Mouse (Mus musculus): ENCODE results near the gene Sept7. TPM values are rescaled to one million over a fixed set of nuclear protein-coding genes. Genes with fewer than 3 reads are reported as not detected.
A peak's percentile ranks its signal among the peaks of the same experiment; 100 is the strongest.
"Not testable (repeated sequence)": the region's sequence is repeated elsewhere in the genome, so short reads cannot be mapped to it uniquely, and the experiment has no call there.

Sept7 gene
- polyA plus RNA-seq, 1 experiment from 2014 or later = 318 TPM

GRCm38 (mm10) chr9:25241065-25241464, 11.2 kb upstream of the Sept7 start:
- Histone ChIP-seq H3K4me1 (no peaks in the 10 kb centered on the region), H3K9ac (no peak overlapping the region), H3K36me3 (no peaks in the 10 kb centered on the region), H3K4me2 (no peak overlapping the region), H3K4me3 (replicated peaks) (no peak overlapping the region), H3K27ac (no peak overlapping the region), H3K27me3 (no peaks in the 10 kb centered on the region), H3K9me3 (replicated peaks) (no peaks in the 10 kb centered on the region)
- 82% methylated on average over 3 of the region's 3 CpGs for WGBS
- no peak for ATAC-seq (replicated peaks; ENCODE audit: low FRiP score)

DNA sequence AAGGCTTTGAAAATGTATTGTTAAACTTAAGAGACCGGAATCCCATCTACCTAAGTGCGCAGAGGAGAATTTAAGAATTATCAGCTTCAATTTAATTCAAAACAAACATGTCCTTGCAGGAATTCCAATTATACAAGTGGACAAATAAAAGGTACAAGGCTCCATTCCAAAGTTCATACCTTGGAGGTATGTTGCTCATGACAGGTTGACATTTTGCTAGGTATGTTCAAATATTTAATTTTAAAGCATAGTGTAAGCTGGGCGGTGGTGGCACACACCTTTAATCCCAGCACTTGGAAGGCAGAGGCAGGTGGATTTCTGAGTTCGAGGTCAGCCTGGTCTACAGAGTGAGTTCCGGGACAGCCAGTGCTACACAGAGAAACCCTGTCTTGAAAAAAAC, 10.5 kb upstream of the Sept7 start:
- not testable (repeated sequence) for ATAC-seq (replicated peaks; ENCODE audit: low FRiP score); H3K4me3 ChIP-seq (replicated peaks); H3K36me3 ChIP-seq; H3K27ac ChIP-seq; H3K9ac ChIP-seq; H3K4me1 ChIP-seq; H3K27me3 ChIP-seq; H3K4me2 ChIP-seq; H3K9me3 ChIP-seq (replicated peaks)
- 90% methylated on average over 5 of the region's 5 CpGs for WGBS

- Histone ChIP-seq H3K9me3 (replicated peaks) (no peaks in the 10 kb centered on the region), H3K4me2 (no peak overlapping the region), H3K4me1 (no peaks in the 10 kb centered on the region), H3K9ac (no peak overlapping the region), H3K27ac (no peak overlapping the region), H3K4me3 (replicated peaks) (no peak overlapping the region), H3K27me3 (no peaks in the 10 kb centered on the region), H3K36me3 (no peaks in the 10 kb centered on the region)
- WGBS = 91% methylated on average over 3 of the region's 3 CpGs
- no peak for ATAC-seq (replicated peaks; ENCODE audit: low FRiP score)
Measured at GRCm38 (mm10) chr9:25242266-25242665, 10.0 kb upstream of the Sept7 start.

DNA sequence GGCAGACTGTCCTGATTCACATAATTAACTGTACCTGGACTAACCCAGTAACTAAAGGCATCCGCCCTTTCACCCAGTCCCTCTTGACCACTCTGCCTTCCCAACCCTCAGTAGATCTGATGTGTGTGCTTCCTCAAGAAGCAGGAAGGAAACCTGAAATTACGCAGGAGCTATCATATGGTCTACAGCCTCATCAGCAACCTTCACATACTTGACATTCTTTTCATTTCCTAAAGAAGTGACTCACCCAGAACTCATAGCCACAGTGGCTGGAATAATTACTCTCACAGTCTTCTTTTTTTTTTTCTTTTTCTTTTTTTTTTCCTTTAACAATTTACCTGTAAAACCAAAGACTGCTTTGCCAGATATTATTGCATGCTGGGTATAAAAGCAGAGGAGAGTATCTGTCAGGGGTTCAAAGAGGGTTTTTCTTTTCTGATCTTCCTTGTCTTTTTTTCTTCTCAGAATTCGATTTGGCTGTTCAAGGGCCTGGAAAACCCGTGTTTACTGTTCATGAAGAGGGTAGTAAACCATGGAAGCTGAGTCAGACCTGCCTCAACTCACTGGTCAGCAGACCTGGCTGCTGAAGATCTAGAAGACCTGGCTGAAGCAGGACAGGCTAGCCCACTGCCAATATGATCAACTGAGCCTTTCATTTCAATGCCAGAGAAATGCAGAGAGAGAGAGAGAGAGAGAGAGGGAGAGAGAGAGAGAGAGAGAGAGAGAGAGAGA, 8.1 kb upstream of the Sept7 start:
- no peak for ATAC-seq (replicated peaks; ENCODE audit: low FRiP score)
- H3K9me3 ChIP-seq (replicated peaks) = no peaks in the 10 kb centered on the region
- no peaks in the 10 kb centered on the region for H3K4me1 ChIP-seq
- 66% methylated on average over 4 of the region's 4 CpGs for WGBS
- no peak overlapping the region for H3K27ac ChIP-seq
- no peaks in the 10 kb centered on the region for H3K36me3 ChIP-seq
- H3K27me3 ChIP-seq = no peaks in the 10 kb centered on the region
- no peak overlapping the region for H3K4me2 ChIP-seq
- no peak overlapping the region for H3K4me3 ChIP-seq (replicated peaks)
- no peak overlapping the region for H3K9ac ChIP-seq

DNA sequence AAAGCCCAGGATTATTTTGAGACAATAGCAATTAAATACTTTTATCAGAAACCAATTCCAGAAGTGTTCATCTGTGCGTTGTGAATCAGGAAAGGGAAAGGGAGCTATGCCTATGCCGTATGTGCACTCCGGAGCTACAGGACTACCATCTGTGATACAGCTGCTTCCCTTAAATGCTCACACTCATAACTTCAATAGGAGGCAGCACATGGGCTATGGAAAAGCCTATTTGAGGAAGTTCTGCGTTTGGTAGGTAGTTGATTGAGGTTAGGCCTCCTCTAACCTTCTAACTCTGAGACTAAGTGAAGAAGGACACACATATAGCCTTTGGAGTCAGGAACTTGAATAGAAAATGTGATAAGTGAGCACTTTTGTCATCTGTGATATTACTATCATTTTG, 7.1 kb upstream of the Sept7 start:
- WGBS = 87% methylated on average over 4 of the region's 4 CpGs
- no peak overlapping the region for H3K4me2 ChIP-seq
- no peak for ATAC-seq (replicated peaks; ENCODE audit: low FRiP score)
- H3K9me3 ChIP-seq (replicated peaks) = no peaks in the 10 kb centered on the region
- no peaks in the 10 kb centered on the region for H3K36me3 ChIP-seq
- no peak overlapping the region for H3K9ac ChIP-seq
- no peaks in the 10 kb centered on the region for H3K4me1 ChIP-seq
- H3K27me3 ChIP-seq = no peaks in the 10 kb centered on the region
- no peak overlapping the region for H3K27ac ChIP-seq
- no peak overlapping the region for H3K4me3 ChIP-seq (replicated peaks)

- peaks cover 2% of the 10 kb centered on the region; the same call in 1 of the 2 replicates for H3K4me1 ChIP-seq
- H3K9ac ChIP-seq = no peak overlapping the region
- whole genome bisulfite sequencing = 85% methylated on average over 3 of the region's 3 CpGs
- H3K4me2 ChIP-seq = no peak overlapping the region
- H3K9me3 ChIP-seq (replicated peaks) = no peaks in the 10 kb centered on the region
- no peak for ATAC-seq (replicated peaks; ENCODE audit: low FRiP score)
- no peaks in the 10 kb centered on the region for H3K27me3 ChIP-seq
- no peak overlapping the region for H3K4me3 ChIP-seq (replicated peaks)
- H3K27ac ChIP-seq = no peak overlapping the region
- H3K36me3 ChIP-seq = no peaks in the 10 kb centered on the region
Measured at GRCm38 (mm10) chr9:25246508-25246907, 5.7 kb upstream of the Sept7 start.

DNA sequence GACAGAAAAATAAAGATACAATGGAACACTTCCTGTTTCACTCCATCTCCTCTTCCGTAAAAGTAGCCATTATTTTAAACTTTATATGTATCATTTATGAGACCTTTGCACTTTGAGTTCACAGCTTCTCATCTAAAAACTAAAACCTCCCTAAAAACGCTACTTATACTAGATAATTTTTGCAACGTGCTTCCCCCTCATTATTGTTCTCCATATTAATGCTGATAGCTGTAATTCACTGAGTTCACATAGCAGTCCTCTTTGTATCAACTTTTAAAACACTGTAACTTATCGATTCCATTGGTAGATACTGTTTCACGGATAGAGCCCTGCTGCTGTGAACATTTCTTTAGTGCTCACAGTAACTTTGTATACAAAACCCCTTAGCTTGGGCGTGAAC, 1.1 kb upstream of the Sept7 start:
- Histone ChIP-seq H3K27ac (peak overlapping the region; percentile 99), H3K4me2 (peak overlapping the region; percentile 76), H3K36me3 (no peaks in the 10 kb centered on the region), H3K9ac (peak overlapping the region; percentile 70), H3K4me3 (replicated peaks) (peak overlapping the region; percentile 100), H3K9me3 (replicated peaks) (no peaks in the 10 kb centered on the region), H3K27me3 (no peaks in the 10 kb centered on the region), H3K4me1 (peaks cover 15% of the 10 kb centered on the region)
- ATAC-seq (replicated peaks; ENCODE audit: low FRiP score) = no peak
- 7% methylated on average over 6 of the region's 6 CpGs for WGBS

- Histone ChIP-seq H3K4me2 (peak overlapping the region; percentile 76), H3K27ac (peak overlapping the region; percentile 99), H3K9me3 (replicated peaks) (no peaks in the 10 kb centered on the region), H3K36me3 (no peaks in the 10 kb centered on the region), H3K9ac (peak overlapping the region; percentile 70), H3K4me3 (replicated peaks) (peak overlapping the region; percentile 100), H3K27me3 (no peaks in the 10 kb centered on the region), H3K4me1 (peaks cover 15% of the 10 kb centered on the region)
- under 1% methylated on average over 41 of the region's 41 CpGs for WGBS
- ATAC-seq (replicated peaks; ENCODE audit: low FRiP score) = peak; percentile 89
Measured at GRCm38 (mm10) chr9:25251611-25252282, 492 bp upstream of the Sept7 start.

- H3K27ac ChIP-seq = peak overlapping the region; percentile 99
- peak; percentile 63 for ATAC-seq (replicated peaks; ENCODE audit: low FRiP score)
- H3K9ac ChIP-seq = peak overlapping the region; percentile 99
- H3K27me3 ChIP-seq = no peaks in the 10 kb centered on the region
- H3K9me3 ChIP-seq (replicated peaks) = no peaks in the 10 kb centered on the region
- H3K36me3 ChIP-seq = no peaks in the 10 kb centered on the region
- H3K4me2 ChIP-seq = peak overlapping the region; percentile 76
- under 1% methylated on average over 58 of the region's 78 CpGs for WGBS
- H3K4me1 ChIP-seq = peaks cover 15% of the 10 kb centered on the region
- peak overlapping the region; percentile 100 for H3K4me3 ChIP-seq (replicated peaks)
Measured at GRCm38 (mm10) chr9:25252759-25253477, 679 bp downstream of the Sept7 start.

DNA sequence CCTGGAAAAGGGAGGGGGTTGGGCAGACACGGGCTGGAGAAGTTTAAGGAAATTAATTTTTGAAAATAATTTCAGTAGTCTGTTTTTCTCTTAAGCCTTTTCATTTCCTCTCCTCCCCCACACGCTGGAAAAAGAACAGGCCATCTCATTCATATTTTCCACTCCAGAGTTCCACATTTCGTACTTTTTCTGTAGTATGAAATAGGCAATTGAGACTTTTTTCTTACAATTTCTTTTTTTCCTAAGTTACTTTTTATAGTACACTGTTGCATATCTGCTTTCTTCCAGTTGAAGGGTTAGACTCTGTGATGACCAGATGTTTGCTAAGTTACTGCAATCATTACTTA, 1.2 kb downstream of the Sept7 start:
- peak overlapping the region; percentile 99; the same call in 1 of the 2 replicates for H3K27ac ChIP-seq
- peaks cover 15% of the 10 kb centered on the region for H3K4me1 ChIP-seq
- no peaks in the 10 kb centered on the region for H3K36me3 ChIP-seq
- H3K9me3 ChIP-seq (replicated peaks) = no peaks in the 10 kb centered on the region
- peak overlapping the region; percentile 100 for H3K4me3 ChIP-seq (replicated peaks)
- peak overlapping the region; percentile 99 for H3K9ac ChIP-seq
- no peaks in the 10 kb centered on the region for H3K27me3 ChIP-seq
- peak overlapping the region; percentile 76 for H3K4me2 ChIP-seq
- ATAC-seq (replicated peaks; ENCODE audit: low FRiP score) = no peak
- 5% methylated on average over 3 of the region's 3 CpGs for WGBS

DNA sequence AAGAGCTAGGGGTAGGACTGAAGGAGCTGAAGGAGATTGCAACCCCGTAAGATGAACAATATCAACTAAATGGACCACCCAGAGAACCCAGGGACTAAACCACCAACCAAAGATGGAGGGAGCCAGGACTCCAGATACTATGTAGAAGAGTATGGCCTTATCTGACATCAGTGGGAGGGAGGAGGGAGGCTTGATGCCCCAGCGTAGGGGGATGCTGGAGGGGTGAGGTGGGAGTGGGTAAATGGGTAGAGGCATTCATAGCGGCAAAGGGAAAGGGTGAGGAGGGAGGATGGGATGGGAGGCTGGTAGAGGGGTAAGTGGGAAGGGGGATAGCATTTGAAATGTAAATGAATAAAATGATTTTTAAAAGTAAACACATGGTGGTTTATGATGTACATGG, 8.2 kb downstream of the Sept7 start:
- Histone ChIP-seq H3K4me1 (peaks cover 6% of the 10 kb centered on the region; the same call in 1 of the 2 replicates), H3K9ac (no peak overlapping the region), H3K9me3 (replicated peaks) (no peaks in the 10 kb centered on the region), H3K36me3 (peaks cover 3% of the 10 kb centered on the region), H3K4me3 (replicated peaks) (no peak overlapping the region), H3K4me2 (no peak overlapping the region), H3K27me3 (no peaks in the 10 kb centered on the region), H3K27ac (no peak overlapping the region)
- WGBS = 91% methylated on average over 3 of the region's 3 CpGs
- ATAC-seq (replicated peaks; ENCODE audit: low FRiP score) = no peak

GRCm38 (mm10) chr9:25260979-25261378, 8.7 kb downstream of the Sept7 start:
- H3K27me3 ChIP-seq = no peaks in the 10 kb centered on the region
- peaks cover 6% of the 10 kb centered on the region; the same call in 1 of the 2 replicates for H3K4me1 ChIP-seq
- H3K4me2 ChIP-seq = no peak overlapping the region
- ATAC-seq (replicated peaks; ENCODE audit: low FRiP score) = no peak
- H3K27ac ChIP-seq = no peak overlapping the region
- no peaks in the 10 kb centered on the region for H3K9me3 ChIP-seq (replicated peaks)
- H3K4me3 ChIP-seq (replicated peaks) = no peak overlapping the region
- no peak overlapping the region for H3K9ac ChIP-seq
- H3K36me3 ChIP-seq = peaks cover 7% of the 10 kb centered on the region
